Comparison of ENCODE assay signal across 8 mouse cellular contexts in genomic region chr7:73422223-73423113, GRCm38 (mm10). TPM values are rescaled to one million over a fixed set of nuclear protein-coding genes. Genes with fewer than 3 reads are reported as not detected.
DNase-seq lines count a peak whose midpoint lies in the region; ATAC-seq and TF ChIP-seq lines count a peak whose summit lies in the region.

No protein-coding gene starts in this region.

- ATAC-seq in liver, embryonic 12.5 days = no peak
- peak; percentile 51 for ATAC-seq in forebrain, embryonic 15.5 days (replicated peaks)
- ATAC-seq in hindbrain, postnatal 0 days = peak; percentile 41; the same call in 1 of the 2 replicates
- peak; percentile 27; the same call in 1 of the 2 replicates for ATAC-seq in midbrain, embryonic 13.5 days

- no peak overlapping the region for H3K27ac ChIP-seq in liver, embryonic 12.5 days
- peak overlapping the region; percentile 52; the same call in 1 of the 2 replicates for H3K27ac ChIP-seq in forebrain, embryonic 15.5 days (replicated peaks)
- peak overlapping the region; percentile 62; the same call in 1 of the 2 replicates for H3K27ac ChIP-seq in hindbrain, postnatal 0 days
- H3K27ac ChIP-seq in midbrain, embryonic 13.5 days = peak overlapping the region; percentile 70

- TF ChIP-seq CTCF in hindbrain, postnatal 0 days (IDR thresholded peaks at IDR 0.05; ENCODE audit: low read depth) = peak; percentile 92

- H3K4me3 ChIP-seq in liver, embryonic 12.5 days = no peak overlapping the region
- no peak overlapping the region for H3K4me3 ChIP-seq in forebrain, embryonic 15.5 days
- H3K4me3 ChIP-seq in hindbrain, postnatal 0 days (ENCODE audit: low read length) = no peak overlapping the region
- no peak overlapping the region for H3K4me3 ChIP-seq in midbrain, embryonic 13.5 days (replicated peaks)

- WGBS in liver, embryonic 12.5 days (ENCODE audit: insufficient replicate concordance) = 25% methylated on average over 12 of the region's 12 CpGs
- 26% methylated on average over 12 of the region's 12 CpGs for WGBS in forebrain, embryonic 15.5 days
- whole genome bisulfite sequencing in hindbrain, postnatal 0 days = 22% methylated on average over 12 of the region's 12 CpGs
- 27% methylated on average over 12 of the region's 12 CpGs for WGBS in midbrain, embryonic 13.5 days

- H3K27me3 ChIP-seq in liver, embryonic 12.5 days (replicated peaks) = no peaks in the 10 kb centered on the region
- no peaks in the 10 kb centered on the region for H3K27me3 ChIP-seq in forebrain, embryonic 15.5 days
- H3K27me3 ChIP-seq in hindbrain, postnatal 0 days (ENCODE audit: insufficient read depth, low read length) = no peaks in the 10 kb centered on the region
- no peaks in the 10 kb centered on the region for H3K27me3 ChIP-seq in midbrain, embryonic 13.5 days

- peaks cover 12% of the 10 kb centered on the region for H3K36me3 ChIP-seq in liver, embryonic 12.5 days
- peaks cover 16% of the 10 kb centered on the region for H3K36me3 ChIP-seq in forebrain, embryonic 15.5 days
- H3K36me3 ChIP-seq in hindbrain, postnatal 0 days (ENCODE audit: insufficient read depth, low read length) = peaks cover 8% of the 10 kb centered on the region
- H3K36me3 ChIP-seq in midbrain, embryonic 13.5 days = peaks cover 40% of the 10 kb centered on the region

- H3K4me1 ChIP-seq in liver, embryonic 12.5 days = 0 out of 2 replicates have a peak, but pooled peaks cover 4% of the 10 kb centered on the region
- H3K4me1 ChIP-seq in forebrain, embryonic 15.5 days = peaks cover 45% of the 10 kb centered on the region
- 0 out of 2 replicates have a peak, but pooled peaks cover 7% of the 10 kb centered on the region for H3K4me1 ChIP-seq in hindbrain, postnatal 0 days (ENCODE audit: insufficient read depth, low read length)
- H3K4me1 ChIP-seq in midbrain, embryonic 13.5 days (replicated peaks) = peaks cover 73% of the 10 kb centered on the region

- H3K4me2 ChIP-seq in liver, embryonic 12.5 days = no peak overlapping the region
- no peak overlapping the region for H3K4me2 ChIP-seq in forebrain, embryonic 15.5 days (replicated peaks)
- no peak overlapping the region for H3K4me2 ChIP-seq in hindbrain, postnatal 0 days (ENCODE audit: low read depth, low read length)
- no peak overlapping the region for H3K4me2 ChIP-seq in midbrain, embryonic 13.5 days (replicated peaks)

- DNase-seq in liver = peak; percentile 67
- DNase-seq in cerebellum, adult 11-12 months = peak; percentile 69
- peak; percentile 90 for DNase-seq in hindbrain, postnatal 0 days (ENCODE audit: low spot score)
- DNase-seq in left cerebral cortex, adult 9 months (ENCODE audit: low spot score in 2 of 2) = peak; percentile 52 to 93
- peak; percentile 26 to 27 for DNase-seq in spleen, postnatal 36 days (ENCODE audit: low spot score in 2 of 2)

- H3K9ac ChIP-seq in liver, embryonic 12.5 days = no peak overlapping the region
- H3K9ac ChIP-seq in forebrain, embryonic 15.5 days (replicated peaks) = no peak overlapping the region
- H3K9ac ChIP-seq in hindbrain, postnatal 0 days (replicated peaks; ENCODE audit: low read length) = no peak overlapping the region
- no peak overlapping the region for H3K9ac ChIP-seq in midbrain, embryonic 13.5 days (replicated peaks)

- H3K9me3 ChIP-seq in liver, embryonic 12.5 days (replicated peaks) = no peaks in the 10 kb centered on the region
- no peaks in the 10 kb centered on the region for H3K9me3 ChIP-seq in forebrain, embryonic 15.5 days
- no peaks in the 10 kb centered on the region for H3K9me3 ChIP-seq in hindbrain, postnatal 0 days (ENCODE audit: low read length)
- H3K9me3 ChIP-seq in midbrain, embryonic 13.5 days = no peaks in the 10 kb centered on the region

RNA-seq across cellular contexts. Expression of gene Rgma, which starts 47.2 kb away (rescaled TPM):
- polyA plus RNA-seq in liver, embryonic 12.5 days (2016; fragmentation: Nextera tagmentation; extraction: Ambion mirVana) = 0.55 and 0.89 TPM in 2 replicates
- 20.3 and 25.2 TPM in 2 replicates for polyA plus RNA-seq in forebrain, embryonic 15.5 days (2015; fragmentation: Nextera tagmentation; extraction: Ambion mirVana)
- total RNA-seq in hindbrain, postnatal 0 days (2014; rRNA removed) = 139 and 147 TPM in 2 replicates
- polyA plus RNA-seq in hindbrain, postnatal 0 days (2015; fragmentation: Nextera tagmentation; extraction: Ambion mirVana) = 33.7 and 36.5 TPM in 2 replicates
- polyA plus RNA-seq in midbrain, embryonic 13.5 days (2015; fragmentation: Nextera tagmentation; extraction: Ambion mirVana) = 40.7 and 50.3 TPM in 2 replicates

Comparison
In these comparisons a context has a peak if more than half of its experiments do, and no peak if none do; other contexts are left out.
1. DNase-seq: peak in every context shown above with its lines; median percentile 90 in hindbrain, postnatal 0 days; 72 in left cerebral cortex, adult 9 months; 69 in cerebellum, adult 11-12 months; 67 in liver; 26 in spleen, postnatal 36 days.
2. RNA of gene Rgma, which starts 47.2 kb away (polyA plus RNA-seq): 40.7 to 50.3 TPM in midbrain, embryonic 13.5 days, 33.7 to 36.5 TPM in hindbrain, postnatal 0 days and 20.3 to 25.2 TPM in forebrain, embryonic 15.5 days; 0.55 to 0.89 TPM in liver, embryonic 12.5 days; every median in the first group is over 10 times any median in the second.